Mouse (Mus musculus) liver, adult (tissue): ENCODE results near the gene Adgrv1.

Experiments used
- GATA4 ChIP-seq: IDR thresholded peaks from 2 replicates; pipeline ENCODE4 v1.6.1; 2014; ENCODE audit warnings: mild to moderate bottlenecking, low read length; ENCODE audit not compliant: insufficient replicate concordance

Adgrv1 gene

GRCm38 (mm10) chr13:81370801-81371456, 262.0 kb downstream of the Adgrv1 start:
- no peak for TF ChIP-seq GATA4

- no peak for TF ChIP-seq GATA4
Measured at GRCm38 (mm10) chr13:81370196-81370595, 262.8 kb downstream of the Adgrv1 start.

GRCm38 (mm10) chr13:81369564-81369963, 263.4 kb downstream of the Adgrv1 start:
- no peak for TF ChIP-seq GATA4

DNA sequence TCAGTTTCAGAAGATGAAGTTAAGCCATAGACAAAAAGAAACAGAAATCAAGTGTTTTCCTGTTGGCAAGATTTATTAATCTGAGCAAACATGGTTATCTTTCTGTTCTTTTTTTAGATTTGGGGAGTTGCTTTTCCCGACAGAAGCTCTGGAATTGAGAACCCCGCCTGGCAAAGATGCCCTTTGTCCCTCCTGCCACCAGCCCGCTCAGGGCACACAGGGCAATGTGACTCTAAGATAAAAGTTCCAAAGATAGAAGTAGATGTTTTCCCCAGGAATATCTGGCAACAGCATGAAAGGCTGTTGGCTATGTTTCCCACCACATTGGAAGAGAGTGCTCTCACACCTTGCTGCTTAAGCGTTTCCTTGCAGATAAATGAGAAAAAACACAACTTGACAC, 264.0 kb downstream of the Adgrv1 start:
- peak; percentile 96 for TF ChIP-seq GATA4

DNA sequence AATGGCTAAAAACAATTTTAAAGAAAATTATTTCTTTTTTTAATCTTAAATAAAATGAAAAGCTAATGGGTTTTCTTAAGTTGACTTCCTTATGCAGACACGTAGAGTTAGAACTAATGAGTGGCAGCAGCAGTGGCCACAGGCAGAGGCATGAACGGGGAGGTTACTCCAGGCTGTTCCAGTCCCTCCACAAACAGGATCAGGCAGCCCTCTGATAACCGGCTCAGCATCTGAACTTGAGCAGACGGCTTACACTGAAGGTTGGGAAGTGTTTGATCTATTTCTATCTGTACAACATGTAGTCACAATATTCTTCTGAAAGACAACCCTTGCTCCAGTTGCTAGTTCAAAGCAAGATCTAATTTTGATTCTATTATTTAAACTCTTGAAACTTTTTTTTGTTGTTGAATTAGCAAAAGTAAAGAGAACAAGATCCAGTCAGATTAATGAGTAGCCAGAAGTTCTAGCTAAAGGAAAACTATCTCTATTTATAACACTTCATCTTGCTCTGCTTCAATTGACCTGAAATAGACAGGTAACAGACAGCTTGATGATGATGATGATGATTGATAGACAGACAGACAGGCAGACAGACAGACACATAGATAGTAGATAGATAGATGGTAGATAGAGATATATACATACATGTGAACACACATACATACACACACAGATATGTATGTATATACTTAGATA, 265.1 kb downstream of the Adgrv1 start:
- peak; percentile 71 for TF ChIP-seq GATA4

DNA sequence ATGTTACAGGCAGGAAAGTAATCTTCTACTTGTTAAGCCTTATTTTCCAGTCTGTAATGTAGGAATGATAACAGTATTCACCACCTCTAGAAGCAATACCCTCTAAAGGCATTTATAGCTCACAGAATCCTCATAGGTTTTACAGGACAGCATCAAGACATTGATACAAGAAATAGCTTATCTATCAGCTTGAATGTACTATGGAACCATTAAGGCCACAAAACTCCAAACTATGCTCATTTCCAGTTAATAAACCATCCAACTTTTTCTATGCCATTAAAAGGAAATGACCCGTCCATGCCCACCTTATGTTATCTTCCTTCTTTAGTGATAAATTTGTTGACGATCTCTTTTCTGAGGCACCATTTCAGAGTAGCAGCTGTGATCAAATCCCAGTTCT, 272.6 kb downstream of the Adgrv1 start:
- no peak for TF ChIP-seq GATA4

DNA sequence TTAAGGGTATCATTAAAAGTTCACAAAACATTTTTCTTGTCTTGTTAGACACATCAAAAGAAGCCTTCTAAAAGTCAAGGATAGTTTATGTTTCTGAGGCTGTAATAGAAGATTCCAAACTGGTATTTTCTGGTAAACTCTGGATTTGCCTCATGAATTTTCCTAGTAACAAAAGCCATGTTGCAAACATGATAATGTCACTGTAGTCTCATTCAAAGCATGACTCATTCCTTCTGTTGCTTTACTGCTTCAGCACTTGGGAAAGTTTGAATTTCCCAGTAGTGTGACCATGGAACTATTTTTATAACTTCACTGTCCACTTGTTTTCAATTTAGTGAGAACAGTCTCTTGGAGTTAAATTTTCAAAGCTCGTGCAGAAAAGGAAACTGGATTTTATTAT, 274.2 kb downstream of the Adgrv1 start:
- TF ChIP-seq GATA4 = no peak

DNA sequence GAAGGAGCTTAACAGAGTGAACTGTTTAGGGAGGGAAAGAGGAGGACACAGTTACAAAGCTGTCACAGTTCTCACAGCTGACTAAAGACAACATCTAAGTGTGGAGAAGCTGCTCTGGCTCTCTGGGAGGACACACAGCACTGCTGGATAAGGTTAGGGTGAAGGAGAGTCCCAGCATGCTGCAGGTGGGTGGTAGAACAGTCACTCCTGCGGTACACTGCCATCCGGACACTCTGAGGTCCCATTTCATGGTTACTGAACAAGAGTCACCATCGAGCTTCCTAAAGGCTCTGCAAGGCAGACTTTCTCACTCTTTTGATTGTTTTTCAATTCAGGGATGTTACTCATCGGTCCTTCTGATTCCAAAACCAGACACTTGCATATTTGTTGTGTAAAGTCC, 274.6 kb downstream of the Adgrv1 start:
- no peak for TF ChIP-seq GATA4

GRCm38 (mm10) chr13:81357215-81357614, 275.7 kb downstream of the Adgrv1 start:
- no peak for TF ChIP-seq GATA4

GRCm38 (mm10) chr13:81354587-81354986, 278.4 kb downstream of the Adgrv1 start:
- TF ChIP-seq GATA4 = no peak

DNA sequence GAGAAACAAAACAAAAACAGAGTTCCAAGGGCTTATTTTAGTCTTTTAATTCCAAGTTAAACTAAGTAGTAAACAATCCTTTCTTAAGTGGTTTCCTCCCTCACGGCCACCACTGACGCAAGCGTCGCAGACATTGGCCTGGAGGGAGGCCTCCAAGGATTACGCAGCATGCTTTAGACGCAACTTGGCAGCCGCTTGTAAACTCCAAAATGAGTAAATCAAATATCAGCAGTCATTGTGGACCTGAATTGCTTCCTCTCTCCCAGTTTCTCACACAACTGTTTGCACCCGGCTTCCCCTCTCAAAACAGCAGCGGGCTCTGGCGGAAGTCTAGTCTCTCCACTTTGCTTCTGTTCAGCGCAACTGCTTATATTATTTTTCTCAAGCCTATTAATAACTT, 280.7 kb downstream of the Adgrv1 start:
- TF ChIP-seq GATA4 = no peak

DNA sequence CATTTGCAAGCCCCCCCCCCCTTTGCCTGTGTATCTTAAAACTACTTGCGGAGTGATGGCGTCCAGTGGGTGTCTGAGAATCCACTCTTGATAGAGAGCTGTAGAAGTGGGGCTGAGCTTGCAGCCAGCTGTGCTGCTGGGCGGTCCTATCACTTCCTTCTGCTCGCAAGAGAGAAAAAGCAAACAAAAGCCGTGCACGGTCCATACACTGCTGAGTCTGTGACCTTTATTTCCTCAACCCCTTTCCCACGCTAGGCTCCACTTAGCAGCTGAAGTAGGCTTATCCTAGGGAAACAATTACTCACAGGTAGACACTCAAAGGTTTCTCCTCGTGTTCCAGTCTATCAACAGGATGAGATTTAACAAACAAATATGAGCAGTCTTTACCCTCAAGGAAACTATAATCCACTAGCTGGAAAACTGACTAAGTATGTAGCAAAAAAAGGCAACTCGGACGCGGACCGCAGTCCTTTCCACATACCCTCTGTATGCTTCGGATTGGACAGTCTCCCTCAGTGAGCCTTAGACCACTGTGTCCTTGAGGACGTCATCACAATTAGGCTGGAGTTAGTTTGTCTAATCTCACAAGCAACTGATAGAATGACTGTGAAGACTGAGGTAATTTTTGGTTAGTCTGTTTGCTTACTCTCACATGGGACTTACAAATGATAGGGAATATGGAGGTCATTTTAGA, 281.3 kb downstream of the Adgrv1 start:
- peak; percentile 48; the same call in 1 of the 2 replicates for TF ChIP-seq GATA4

GRCm38 (mm10) chr13:81347261-81347980, 285.5 kb downstream of the Adgrv1 start:
- no peak for TF ChIP-seq GATA4

GRCm38 (mm10) chr13:81342987-81343596, 289.9 kb downstream of the Adgrv1 start:
- TF ChIP-seq GATA4 = no peak

DNA sequence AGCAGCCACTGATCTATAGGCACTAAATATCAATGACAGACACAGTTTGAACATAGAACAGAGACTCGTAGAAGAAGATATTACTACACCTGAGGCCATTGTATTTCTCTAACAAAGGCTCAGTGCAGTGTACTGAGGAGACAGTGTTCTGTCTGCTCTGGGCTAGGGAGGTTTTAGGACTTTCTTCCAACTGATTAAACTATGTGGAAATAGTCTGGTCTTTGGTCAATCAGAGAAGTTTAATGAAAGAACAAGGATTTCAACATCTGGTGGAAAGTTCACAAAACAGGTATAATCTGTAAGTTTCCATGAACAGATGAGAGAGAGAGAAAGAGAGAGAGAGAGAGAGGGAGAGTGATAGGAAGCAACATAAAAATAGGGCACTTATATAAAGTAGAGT, 297.7 kb downstream of the Adgrv1 start:
- peak; percentile 23; the same call in 1 of the 2 replicates for TF ChIP-seq GATA4
